In the genomic region with DNA sequence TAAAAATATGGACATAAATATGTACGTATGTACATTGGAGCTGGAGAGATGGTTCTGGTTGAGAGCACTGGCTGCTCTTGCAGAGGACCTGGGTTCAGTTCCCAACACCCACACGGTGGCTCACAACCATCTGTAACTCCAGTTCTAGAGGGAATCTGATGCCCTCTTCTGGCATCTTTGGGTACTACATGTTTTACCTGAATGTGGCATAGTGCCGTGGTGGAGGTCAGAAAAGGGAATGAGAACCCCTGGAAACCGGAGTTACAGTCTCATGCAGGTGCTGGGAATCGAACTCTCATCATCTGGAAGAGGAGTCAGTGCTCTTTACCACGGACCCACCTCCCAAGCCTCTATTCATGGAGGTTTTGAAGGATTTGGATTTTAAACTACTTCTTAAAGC, we compare ENCODE assay signal across 23 mouse cellular contexts. TPM values are rescaled to one million over a fixed set of nuclear protein-coding genes. Genes with fewer than 3 reads are reported as not detected.
DNase-seq lines count a peak whose midpoint lies in the region; ATAC-seq and TF ChIP-seq lines count a peak whose summit lies in the region.
"Had no signal": no experiment of that assay in that cellular context is flagged by ENCODE, and none has a peak within 500 bp of the region (broad histone marks: within the 10 kb centered on the region; RNA-seq: fewer than 3 reads in every experiment).

No protein-coding gene starts in this region.

- WGBS in intestine, postnatal 0 days = 88% methylated on average over 6 of the region's 6 CpGs
- 89% methylated on average over 6 of the region's 6 CpGs for WGBS in intestine, embryonic 15.5 days
- WGBS in lung, postnatal 0 days = 93% methylated on average over 6 of the region's 6 CpGs

- no peak for ATAC-seq in CD4-positive, CD25-positive, alpha-beta regulatory T cell, adult 4 months
- ATAC-seq in intestine, postnatal 0 days = no peak
- ATAC-seq in intestine, embryonic 15.5 days = no peak
- no peak for ATAC-seq in lung, postnatal 0 days

- no peak for TF ChIP-seq EP300 in lung, postnatal 0 days (IDR thresholded peaks at IDR 0.05)

- peak; percentile 42 for TF ChIP-seq CTCF in intestine, postnatal 0 days (IDR thresholded peaks at IDR 0.05; ENCODE audit: low read depth)
- TF ChIP-seq CTCF in lung, postnatal 0 days (IDR thresholded peaks at IDR 0.05) = peak; percentile 25

- H3K4me3 ChIP-seq in intestine, postnatal 0 days (ENCODE audit: low read depth, low read length) = no peak overlapping the region
- no peak overlapping the region for H3K4me3 ChIP-seq in intestine, embryonic 15.5 days (replicated peaks)
- H3K4me3 ChIP-seq in lung, postnatal 0 days (ENCODE audit: low read depth, low read length) = no peak overlapping the region
- H3K4me3 ChIP-seq: embryonic facial prominence, embryonic 15.5 days; forebrain, embryonic 10.5 days; hindbrain, embryonic 13.5 days; limb, embryonic 15.5 days had no signal

- no peaks in the 10 kb centered on the region for H3K9me3 ChIP-seq in intestine, postnatal 0 days (ENCODE audit: control insufficient read depth)
- H3K9me3 ChIP-seq in intestine, embryonic 15.5 days = no peaks in the 10 kb centered on the region
- no peaks in the 10 kb centered on the region for H3K9me3 ChIP-seq in lung, postnatal 0 days (ENCODE audit: low read length)
- H3K9me3 ChIP-seq: embryonic facial prominence, embryonic 15.5 days; forebrain, embryonic 10.5 days; hindbrain, embryonic 13.5 days; limb, embryonic 15.5 days had no signal

- H3K4me1 ChIP-seq in intestine, postnatal 0 days (replicated peaks; ENCODE audit: control insufficient read depth, insufficient read depth, low read length) = no peaks in the 10 kb centered on the region
- no peaks in the 10 kb centered on the region for H3K4me1 ChIP-seq in intestine, embryonic 15.5 days (replicated peaks)
- no peaks in the 10 kb centered on the region for H3K4me1 ChIP-seq in lung, postnatal 0 days (ENCODE audit: insufficient read depth, low read depth, low read length)
- H3K4me1 ChIP-seq: embryonic facial prominence, embryonic 15.5 days; hindbrain, embryonic 13.5 days; limb, embryonic 15.5 days had no signal

- no peaks in the 10 kb centered on the region for H3K27me3 ChIP-seq in intestine, postnatal 0 days (replicated peaks; ENCODE audit: control insufficient read depth, insufficient read depth, low read length)
- no peaks in the 10 kb centered on the region for H3K27me3 ChIP-seq in intestine, embryonic 15.5 days (replicated peaks)
- H3K27me3 ChIP-seq in lung, postnatal 0 days (replicated peaks; ENCODE audit: insufficient read depth, low read length) = no peaks in the 10 kb centered on the region
- H3K27me3 ChIP-seq: CH12.LX; embryonic facial prominence, embryonic 15.5 days had no signal

- DNase-seq in CD4-positive, CD25-positive, alpha-beta regulatory T cell, adult 2 months (ENCODE audit: low read depth, low spot score) = peak; percentile 7
- DNase-seq in lung, postnatal 0 days (ENCODE audit: low spot score) = no peak
- DNase-seq in lung, postnatal 36 days = no peak
- peak; percentile 17 for DNase-seq in induced T-regulatory cell, adult 2 months (ENCODE audit: low read depth)
- DNase-seq in gastrocnemius, postnatal 25 days = no peak
- DNase-seq: adrenal gland, adult 2 months; embryo, embryonic 11 days; kidney, adult 18-20 months; kidney, postnatal 36 days; lung, postnatal 14 days; right cerebral cortex, postnatal 25 days; thymus, adult 18-20 months had no signal

- no peak overlapping the region for H3K4me2 ChIP-seq in intestine, postnatal 0 days (replicated peaks; ENCODE audit: low read depth)
- no peak overlapping the region for H3K4me2 ChIP-seq in intestine, embryonic 15.5 days (replicated peaks)
- H3K4me2 ChIP-seq in lung, postnatal 0 days (replicated peaks; ENCODE audit: low read depth, low read length) = no peak overlapping the region
- H3K4me2 ChIP-seq: embryonic facial prominence, embryonic 15.5 days; hindbrain, embryonic 13.5 days; limb, embryonic 15.5 days had no signal

- no peak overlapping the region for H3K9ac ChIP-seq in intestine, postnatal 0 days (ENCODE audit: low read depth, low read length)
- H3K9ac ChIP-seq in intestine, embryonic 15.5 days = no peak overlapping the region
- H3K9ac ChIP-seq in lung, postnatal 0 days (replicated peaks; ENCODE audit: low read depth) = no peak overlapping the region
- H3K9ac ChIP-seq: embryonic facial prominence, embryonic 15.5 days; hindbrain, embryonic 13.5 days; limb, embryonic 15.5 days had no signal

- no peak overlapping the region for H3K27ac ChIP-seq in intestine, postnatal 0 days (ENCODE audit: low read depth, low read length)
- no peak overlapping the region for H3K27ac ChIP-seq in intestine, embryonic 15.5 days
- H3K27ac ChIP-seq in lung, postnatal 0 days (ENCODE audit: low read length) = no peak overlapping the region
- H3K27ac ChIP-seq: embryonic facial prominence, embryonic 15.5 days; forebrain, embryonic 10.5 days; hindbrain, embryonic 13.5 days; limb, embryonic 15.5 days had no signal

- no peaks in the 10 kb centered on the region for H3K36me3 ChIP-seq in intestine, postnatal 0 days (ENCODE audit: control insufficient read depth, insufficient read depth)
- no peaks in the 10 kb centered on the region for H3K36me3 ChIP-seq in intestine, embryonic 15.5 days
- no peaks in the 10 kb centered on the region for H3K36me3 ChIP-seq in lung, postnatal 0 days (ENCODE audit: insufficient read depth, low read length)
- H3K36me3 ChIP-seq: embryonic facial prominence, embryonic 15.5 days; forebrain, embryonic 10.5 days; hindbrain, embryonic 13.5 days; limb, embryonic 15.5 days had no signal

RNA-seq across cellular contexts. Expression of a gene that starts 5.0 kb away (rescaled TPM):
- not detected for polyA plus RNA-seq in CD4-positive, CD25-positive, alpha-beta regulatory T cell, adult 4 months (2017; shearing (Covaris generic))
- polyA plus RNA-seq in intestine, postnatal 0 days (2015; fragmentation: Nextera tagmentation; extraction: Ambion mirVana) = not detected in 2 replicates
- polyA plus RNA-seq in intestine, embryonic 15.5 days (2015; fragmentation: Nextera tagmentation; extraction: Ambion mirVana) = 0.38 and 0.44 TPM in 2 replicates
- 0.58 and 0.64 TPM in 2 replicates for polyA plus RNA-seq in lung, postnatal 0 days (2015; fragmentation: Nextera tagmentation; extraction: Ambion mirVana)
- total RNA-seq in gastrocnemius, postnatal 25 days (2021) = not detected
- total RNA-seq: adrenal gland, adult 2 months; CH12.LX; heart, adult 8-10 months; megakaryocyte-erythroid progenitor cell, adult 5-6 weeks had no signal
- polyA plus RNA-seq: heart, postnatal 0 days had no signal

Comparison
In these comparisons a context has a peak if more than half of its experiments do, and no peak if none do; other contexts are left out.
1. DNase-seq: peak in CD4-positive, CD25-positive, alpha-beta regulatory T cell, adult 2 months (single experiment) and induced T-regulatory cell, adult 2 months (single experiment); none in lung, postnatal 0 days (single experiment), lung, postnatal 36 days (single experiment) and gastrocnemius, postnatal 25 days (single experiment).